Mouse (Mus musculus): ENCODE results near the gene Rbbp8nl. TPM values are rescaled to one million over a fixed set of nuclear protein-coding genes. Genes with fewer than 3 reads are reported as not detected.

Rbbp8nl gene
- polyA plus RNA-seq, 1 experiment from 2014 or later = 0.35 TPM

GRCm38 (mm10) chr2:180254436-180255209 lies 35.1 kb downstream of the Rbbp8nl start:
- 94% methylated on average over 5 of the region's 5 CpGs for whole genome bisulfite sequencing
- no peak overlapping the region for H3K4me3 ChIP-seq
- no peaks in the 10 kb centered on the region for H3K9me3 ChIP-seq (replicated peaks)
- no peaks in the 10 kb centered on the region for H3K27me3 ChIP-seq
- no peak overlapping the region for H3K4me2 ChIP-seq (replicated peaks)
- no peak for ATAC-seq (ENCODE audit: low FRiP score)
- H3K9ac ChIP-seq = no peak overlapping the region
- H3K36me3 ChIP-seq = peaks cover 13% of the 10 kb centered on the region
- no peak overlapping the region for H3K27ac ChIP-seq
- peaks cover 17% of the 10 kb centered on the region for H3K4me1 ChIP-seq

- 56% methylated on average over 3 of the region's 3 CpGs for WGBS
These were observed 37.8 kb downstream of the Rbbp8nl start for GRCm38 (mm10) chr2:180251838-180252237.

GRCm38 (mm10) chr2:180250930-180251611 lies 38.6 kb downstream of the Rbbp8nl start:
- no peak overlapping the region for H3K4me3 ChIP-seq
- H3K27ac ChIP-seq = no peak overlapping the region
- no peak overlapping the region for H3K4me2 ChIP-seq (replicated peaks)
- WGBS = 28% methylated on average over 11 of the region's 11 CpGs
- H3K4me1 ChIP-seq = peaks cover 3% of the 10 kb centered on the region
- peak; percentile 88 for ATAC-seq (ENCODE audit: low FRiP score)
- H3K36me3 ChIP-seq = no peaks in the 10 kb centered on the region
- H3K9ac ChIP-seq = no peak overlapping the region
- H3K27me3 ChIP-seq = no peaks in the 10 kb centered on the region
- H3K9me3 ChIP-seq (replicated peaks) = no peaks in the 10 kb centered on the region

More at GRCm38 (mm10) chr2:180251838-180252237, 37.8 kb downstream of the Rbbp8nl start:
- H3K27ac ChIP-seq = no peak overlapping the region
- no peak overlapping the region for H3K9ac ChIP-seq
- ATAC-seq (ENCODE audit: low FRiP score) = no peak; the same call in 1 of the 2 replicates
- no peaks in the 10 kb centered on the region for H3K9me3 ChIP-seq (replicated peaks)
- no peaks in the 10 kb centered on the region for H3K36me3 ChIP-seq
- H3K27me3 ChIP-seq = no peaks in the 10 kb centered on the region
- H3K4me3 ChIP-seq = no peak overlapping the region
- H3K4me2 ChIP-seq (replicated peaks) = no peak overlapping the region
- peaks cover 9% of the 10 kb centered on the region for H3K4me1 ChIP-seq

GRCm38 (mm10) chr2:180248947-180249660 lies 40.6 kb downstream of the Rbbp8nl start:
- Histone ChIP-seq H3K27me3 (no peaks in the 10 kb centered on the region), H3K27ac (no peak overlapping the region), H3K4me3 (no peak overlapping the region), H3K9me3 (replicated peaks) (no peaks in the 10 kb centered on the region), H3K4me2 (replicated peaks) (no peak overlapping the region), H3K9ac (no peak overlapping the region), H3K4me1 (no peaks in the 10 kb centered on the region), H3K36me3 (no peaks in the 10 kb centered on the region)
- 46% methylated on average over 9 of the region's 9 CpGs for WGBS
- no peak for ATAC-seq (ENCODE audit: low FRiP score)

GRCm38 (mm10) chr2:180247916-180248315 lies 41.8 kb downstream of the Rbbp8nl start:
- no peaks in the 10 kb centered on the region for H3K27me3 ChIP-seq
- WGBS = 84% methylated on average over 5 of the region's 5 CpGs
- no peak for ATAC-seq (ENCODE audit: low FRiP score)
- H3K4me2 ChIP-seq (replicated peaks) = no peak overlapping the region
- no peak overlapping the region for H3K9ac ChIP-seq
- H3K27ac ChIP-seq = no peak overlapping the region
- no peaks in the 10 kb centered on the region for H3K4me1 ChIP-seq
- no peaks in the 10 kb centered on the region for H3K36me3 ChIP-seq
- H3K4me3 ChIP-seq = no peak overlapping the region
- no peaks in the 10 kb centered on the region for H3K9me3 ChIP-seq (replicated peaks)

GRCm38 (mm10) chr2:180243108-180243507 lies 46.6 kb downstream of the Rbbp8nl start:
- H3K9ac ChIP-seq = no peak overlapping the region
- H3K9me3 ChIP-seq (replicated peaks) = no peaks in the 10 kb centered on the region
- no peak overlapping the region for H3K27ac ChIP-seq
- H3K36me3 ChIP-seq = no peaks in the 10 kb centered on the region
- no peaks in the 10 kb centered on the region for H3K4me1 ChIP-seq
- H3K4me2 ChIP-seq (replicated peaks) = no peak overlapping the region
- WGBS = 90% methylated on average over 4 of the region's 4 CpGs
- H3K27me3 ChIP-seq = no peaks in the 10 kb centered on the region
- no peak overlapping the region for H3K4me3 ChIP-seq
- no peak for ATAC-seq (ENCODE audit: low FRiP score)

- Histone ChIP-seq H3K27me3 (no peaks in the 10 kb centered on the region), H3K4me1 (peaks cover 8% of the 10 kb centered on the region), H3K4me2 (replicated peaks) (no peak overlapping the region), H3K9me3 (replicated peaks) (no peaks in the 10 kb centered on the region), H3K4me3 (no peak overlapping the region), H3K9ac (no peak overlapping the region), H3K27ac (no peak overlapping the region), H3K36me3 (no peaks in the 10 kb centered on the region)
- WGBS = 92% methylated on average over 5 of the region's 5 CpGs
- no peak for ATAC-seq (ENCODE audit: low FRiP score)
These were observed 51.1 kb downstream of the Rbbp8nl start for GRCm38 (mm10) chr2:180238591-180238990.

GRCm38 (mm10) chr2:180237601-180238345 lies 51.9 kb downstream of the Rbbp8nl start:
- Histone ChIP-seq H3K36me3 (no peaks in the 10 kb centered on the region), H3K27me3 (no peaks in the 10 kb centered on the region), H3K27ac (no peak overlapping the region), H3K9me3 (replicated peaks) (no peaks in the 10 kb centered on the region), H3K4me2 (replicated peaks) (no peak overlapping the region), H3K4me1 (peaks cover 8% of the 10 kb centered on the region), H3K4me3 (no peak overlapping the region), H3K9ac (no peak overlapping the region)
- ATAC-seq (ENCODE audit: low FRiP score) = no peak
- 91% methylated on average over 7 of the region's 7 CpGs for WGBS

- Histone ChIP-seq H3K4me1 (peaks cover 8% of the 10 kb centered on the region), H3K4me3 (no peak overlapping the region), H3K27ac (no peak overlapping the region), H3K4me2 (replicated peaks) (no peak overlapping the region), H3K9ac (no peak overlapping the region), H3K9me3 (replicated peaks) (no peaks in the 10 kb centered on the region), H3K36me3 (no peaks in the 10 kb centered on the region), H3K27me3 (no peaks in the 10 kb centered on the region)
- WGBS = 82% methylated on average over 3 of the region's 3 CpGs
- ATAC-seq (ENCODE audit: low FRiP score) = no peak
These were observed 52.7 kb downstream of the Rbbp8nl start for GRCm38 (mm10) chr2:180236930-180237329.

GRCm38 (mm10) chr2:180236500-180236899 lies 53.2 kb downstream of the Rbbp8nl start:
- 67% methylated on average over 3 of the region's 3 CpGs for WGBS
- Histone ChIP-seq H3K27me3 (no peaks in the 10 kb centered on the region), H3K9me3 (replicated peaks) (no peaks in the 10 kb centered on the region), H3K4me3 (no peak overlapping the region), H3K36me3 (no peaks in the 10 kb centered on the region), H3K4me1 (peaks cover 8% of the 10 kb centered on the region), H3K9ac (no peak overlapping the region), H3K4me2 (replicated peaks) (no peak overlapping the region), H3K27ac (no peak overlapping the region)
- ATAC-seq (ENCODE audit: low FRiP score) = no peak

- H3K27ac ChIP-seq = no peak overlapping the region
- H3K4me1 ChIP-seq = peaks cover 8% of the 10 kb centered on the region
- no peak for ATAC-seq (ENCODE audit: low FRiP score)
- H3K9me3 ChIP-seq (replicated peaks) = no peaks in the 10 kb centered on the region
- no peak overlapping the region for H3K4me3 ChIP-seq
- no peaks in the 10 kb centered on the region for H3K27me3 ChIP-seq
- 87% methylated on average over 4 of the region's 4 CpGs for WGBS
- no peaks in the 10 kb centered on the region for H3K36me3 ChIP-seq
- no peak overlapping the region for H3K9ac ChIP-seq
- H3K4me2 ChIP-seq (replicated peaks) = no peak overlapping the region
These were observed 53.9 kb downstream of the Rbbp8nl start for GRCm38 (mm10) chr2:180235788-180236187.

- Histone ChIP-seq H3K4me2 (replicated peaks) (no peak overlapping the region), H3K4me1 (peaks cover 8% of the 10 kb centered on the region), H3K27ac (no peak overlapping the region), H3K36me3 (no peaks in the 10 kb centered on the region), H3K9me3 (replicated peaks) (no peaks in the 10 kb centered on the region), H3K9ac (no peak overlapping the region), H3K4me3 (no peak overlapping the region), H3K27me3 (no peaks in the 10 kb centered on the region)
- 51% methylated on average over 6 of the region's 6 CpGs for WGBS
- no peak for ATAC-seq (ENCODE audit: low FRiP score)
These were observed 54.7 kb downstream of the Rbbp8nl start for GRCm38 (mm10) chr2:180234980-180235379.
